Mouse (Mus musculus) hindbrain, embryonic 10.5 days (tissue): ENCODE results near the gene Dot1l. TPM values are rescaled to one million over a fixed set of nuclear protein-coding genes. Genes with fewer than 3 reads are reported as not detected.

Experiments used
- DNase-seq: peaks from one replicate; pipeline ENCODE4 v3.0.0-alpha.2; 2017; ENCODE audit warnings: low spot score
- H3K27ac ChIP-seq: fragments of 300-500 bp; sonication (generic); 2 replicates; pipeline ENCODE4 v1.5.1; 2016; ENCODE audit warnings: mild to moderate bottlenecking, moderate library complexity
- H3K27me3 ChIP-seq: fragments of 300-500 bp; sonication (generic); 2 replicates; pipeline ENCODE4 v1.6.1; 2016; ENCODE audit warnings: mild to moderate bottlenecking; ENCODE audit not compliant: poor library complexity, insufficient read depth, severe bottlenecking
- H3K36me3 ChIP-seq: fragments of 300-500 bp; sonication (generic); 2 replicates; pipeline ENCODE4 v1.6.1; 2016; ENCODE audit warnings: mild to moderate bottlenecking, moderate library complexity
- H3K4me1 ChIP-seq: fragments of 300-500 bp; sonication (generic); replicated peaks from 2 replicates; pipeline ENCODE4 v1.6.1; 2016; ENCODE audit warnings: mild to moderate bottlenecking
- H3K4me3 ChIP-seq: fragments of 300-500 bp; sonication (generic); 2 replicates; pipeline ENCODE4 v1.5.1; 2016; ENCODE audit warnings: mild to moderate bottlenecking, moderate library complexity
- H3K9me3 ChIP-seq: fragments of 300-500 bp; sonication (generic); 2 replicates; pipeline ENCODE4 v1.6.1; 2016; ENCODE audit warnings: mild to moderate bottlenecking, moderate library complexity
- WGBS: fragments of 180-500 bp; shearing (Covaris S2); methylation state at CpG from one replicate; pipeline ENCODE4 v1.1.7; 2016; 5-methylcytosine and 5-hydroxymethylcytosine counted together
- polyA plus RNA-seq: library from polyadenylated mRNA; unstranded; fragments of >200 nt; fragmentation: Nextera tagmentation; extraction: Ambion mirVana; gene quantifications from 2 replicates; pipeline ENCODE4 v1.2.1, GENCODE M21; 2016

The Dot1l gene
- polyA plus RNA-seq, 1 experiment from 2014 or later, result 22.8 TPM

- Histone ChIP-seq H3K36me3 (peaks cover 60% of the 10 kb centered on the region), H3K27ac (no peak overlapping the region), H3K27me3 (no peaks in the 10 kb centered on the region), H3K9me3 (no peaks in the 10 kb centered on the region), H3K4me3 (no peak overlapping the region), H3K4me1 (peaks cover 36% of the 10 kb centered on the region)
- DNase-seq, result no peak
- WGBS, result 88% methylated on average over 2 of the region's 2 CpGs
These were observed 8.5 kb downstream of the Dot1l start for GRCm38 (mm10) chr10:80763502-80763901.

DNA sequence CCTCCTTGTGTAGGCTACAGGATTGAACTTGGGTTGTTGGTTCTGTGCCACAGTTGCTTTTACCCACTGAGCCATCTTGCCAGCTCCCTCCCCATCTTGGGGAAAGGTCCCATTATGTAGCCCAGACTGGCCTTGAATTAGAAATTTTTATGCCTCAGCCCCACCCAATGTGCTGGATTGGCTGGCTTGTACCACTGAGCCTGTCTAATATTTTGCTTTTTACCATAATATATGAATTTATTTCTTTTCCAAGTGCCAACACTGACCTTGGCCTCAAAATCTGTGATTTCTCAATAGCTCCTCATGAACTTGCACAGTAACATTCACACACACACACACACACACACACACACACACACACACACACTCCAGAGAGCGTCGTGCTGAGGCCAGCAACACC is 10.7 kb downstream of the Dot1l start:
- Histone ChIP-seq H3K4me3 (no peak overlapping the region), H3K36me3 (peaks cover 82% of the 10 kb centered on the region), H3K9me3 (no peaks in the 10 kb centered on the region), H3K27me3 (no peaks in the 10 kb centered on the region), H3K4me1 (peaks cover 16% of the 10 kb centered on the region), H3K27ac (no peak overlapping the region)
- WGBS, result 89% methylated on average over 2 of the region's 2 CpGs
- DNase-seq, result no peak

DNA sequence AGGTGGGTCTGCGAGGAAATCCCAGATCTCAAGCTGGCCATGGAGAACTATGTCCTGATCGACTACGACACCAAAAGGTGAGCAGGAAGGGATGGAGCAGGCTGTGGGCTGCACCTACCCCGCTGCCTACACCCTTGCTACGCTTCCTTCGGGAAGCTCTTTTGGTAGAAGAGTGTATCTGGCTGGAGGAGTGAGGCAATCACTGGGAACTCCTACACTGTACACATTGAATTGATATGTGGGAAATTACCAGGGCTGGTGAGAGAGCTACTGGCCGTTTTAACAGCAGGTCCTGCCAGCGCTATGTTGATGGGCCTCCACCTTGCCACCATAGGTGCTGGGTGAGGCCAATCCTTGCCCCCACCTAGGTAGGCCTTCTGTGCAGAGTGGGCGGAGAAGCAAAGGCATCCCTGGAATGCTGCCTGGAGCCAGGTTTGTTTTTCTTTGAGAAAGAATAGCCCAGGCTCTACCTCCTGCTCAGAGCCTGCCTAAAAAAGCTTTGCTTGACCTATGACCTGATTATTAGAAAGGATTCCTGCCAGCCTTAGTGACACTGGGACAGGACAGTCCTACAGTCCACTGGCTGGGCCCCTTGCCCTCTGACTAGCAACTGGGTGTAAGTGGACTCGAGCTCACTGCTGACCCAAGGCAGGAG is 11.3 kb downstream of the Dot1l start:
- Histone ChIP-seq H3K4me3 (no peak overlapping the region), H3K27me3 (no peaks in the 10 kb centered on the region), H3K9me3 (no peaks in the 10 kb centered on the region), H3K36me3 (peaks cover 88% of the 10 kb centered on the region), H3K27ac (no peak overlapping the region), H3K4me1 (peaks cover 12% of the 10 kb centered on the region)
- no peak for DNase-seq
- WGBS, result 76% methylated on average over 10 of the region's 10 CpGs

GRCm38 (mm10) chr10:80768365-80768764 is 13.4 kb downstream of the Dot1l start:
- Histone ChIP-seq H3K27ac (no peak overlapping the region), H3K27me3 (no peaks in the 10 kb centered on the region), H3K9me3 (no peaks in the 10 kb centered on the region), H3K36me3 (peaks cover 99% of the 10 kb centered on the region), H3K4me1 (peaks cover 7% of the 10 kb centered on the region), H3K4me3 (no peak overlapping the region)
- WGBS, result 88% methylated on average over 6 of the region's 6 CpGs
- no peak for DNase-seq

DNA sequence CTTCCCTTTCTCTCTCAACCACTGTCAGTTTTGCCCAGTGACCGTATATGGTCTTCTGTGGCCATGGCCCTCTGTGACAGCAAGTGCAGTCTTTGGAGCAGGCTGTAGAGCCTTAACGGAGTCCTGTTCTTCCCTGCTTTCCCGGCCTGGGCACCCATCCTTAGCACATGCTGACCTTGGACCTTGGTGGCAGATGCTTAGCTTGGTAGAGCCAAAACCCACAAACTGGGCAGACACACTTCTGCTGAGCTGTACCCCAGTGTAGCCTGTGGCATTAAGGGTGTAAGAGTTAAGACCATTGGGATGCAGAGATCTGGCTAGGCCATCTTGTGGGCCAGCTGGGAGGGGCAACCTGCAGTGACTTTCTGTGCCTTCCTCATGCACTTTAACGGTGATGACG is 18.8 kb downstream of the Dot1l start:
- Histone ChIP-seq H3K27me3 (no peaks in the 10 kb centered on the region), H3K4me1 (peaks cover 8% of the 10 kb centered on the region; the same call in 1 of the 2 replicates), H3K9me3 (no peaks in the 10 kb centered on the region), H3K27ac (no peak overlapping the region), H3K4me3 (no peak overlapping the region), H3K36me3 (peaks cover 100% of the 10 kb centered on the region)
- 89% methylated on average over 5 of the region's 5 CpGs for WGBS
- DNase-seq, result no peak

DNA sequence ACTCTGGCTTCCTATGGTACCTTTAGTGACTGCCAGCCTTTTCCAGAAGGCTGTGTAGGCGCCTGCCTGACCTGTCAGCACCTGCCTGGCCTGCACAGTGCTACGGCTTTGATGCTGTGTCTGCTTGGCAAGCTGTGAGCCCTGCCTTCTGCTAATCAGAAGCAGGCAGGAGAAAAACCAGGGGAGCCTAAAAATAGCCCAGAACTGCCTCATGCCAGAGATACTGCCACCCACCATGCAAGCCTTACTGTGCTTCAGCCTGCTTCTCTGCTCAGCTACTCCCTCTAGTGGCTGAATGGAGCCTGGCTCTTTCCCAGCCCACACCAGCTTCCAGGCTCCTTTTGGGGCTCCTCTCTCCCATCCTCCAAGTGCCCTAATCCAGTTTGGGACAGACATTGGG is 19.5 kb downstream of the Dot1l start:
- Histone ChIP-seq H3K4me1 (peaks cover 8% of the 10 kb centered on the region; the same call in 1 of the 2 replicates), H3K4me3 (no peak overlapping the region), H3K27me3 (no peaks in the 10 kb centered on the region), H3K36me3 (peaks cover 100% of the 10 kb centered on the region), H3K27ac (no peak overlapping the region), H3K9me3 (no peaks in the 10 kb centered on the region)
- WGBS, result 64% methylated on average over 2 of the region's 2 CpGs
- DNase-seq, result peak; percentile 73

DNA sequence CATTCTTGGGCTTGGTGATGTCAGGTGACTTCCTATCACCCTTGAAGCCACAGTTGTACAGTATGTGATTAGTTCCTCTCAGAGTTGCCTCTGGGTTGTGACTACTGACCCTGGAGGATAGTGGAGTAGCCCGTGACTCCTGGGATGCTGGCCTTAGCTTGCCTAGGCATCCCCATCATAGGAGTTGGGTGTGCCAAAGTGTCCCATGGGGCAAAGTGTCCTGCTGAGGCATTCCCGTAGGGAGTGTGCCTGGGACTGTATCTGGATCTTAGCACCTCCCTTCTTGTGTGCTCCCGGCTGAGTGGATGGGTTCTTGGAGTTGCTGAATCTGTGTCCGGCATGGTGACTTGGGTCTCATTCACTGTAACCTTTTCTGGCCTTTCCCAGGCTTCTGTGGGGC is 20.0 kb downstream of the Dot1l start:
- H3K36me3 ChIP-seq, result peaks cover 100% of the 10 kb centered on the region

DNA sequence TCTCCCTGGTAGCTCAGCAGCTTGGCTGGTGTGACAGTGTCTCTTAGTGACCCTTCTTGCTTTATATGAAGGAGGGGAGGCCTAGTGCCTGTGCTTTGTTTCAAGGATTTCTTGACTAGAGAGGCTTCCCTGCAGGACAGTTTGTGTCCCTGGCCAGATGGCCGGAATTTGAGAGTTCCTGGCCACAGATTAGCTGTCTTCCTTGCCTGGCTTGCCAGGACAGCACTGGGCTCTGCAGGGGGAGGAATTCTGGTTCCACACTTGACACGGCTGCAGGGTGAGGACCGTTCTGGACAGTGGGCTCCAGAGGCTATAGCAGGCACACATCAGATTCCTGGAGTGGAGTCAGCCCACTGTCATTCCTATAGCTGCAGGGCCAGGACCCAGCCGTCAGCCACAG is 20.7 kb downstream of the Dot1l start:
- Histone ChIP-seq H3K4me3 (no peak overlapping the region), H3K9me3 (no peaks in the 10 kb centered on the region), H3K36me3 (peaks cover 100% of the 10 kb centered on the region), H3K27me3 (no peaks in the 10 kb centered on the region), H3K27ac (no peak overlapping the region), H3K4me1 (peaks cover 8% of the 10 kb centered on the region; the same call in 1 of the 2 replicates)
- DNase-seq, result no peak
- WGBS, result 89% methylated on average over 4 of the region's 4 CpGs

More for the DNA sequence above, 20.0 kb downstream of the Dot1l start:
- peaks cover 8% of the 10 kb centered on the region; the same call in 1 of the 2 replicates for H3K4me1 ChIP-seq
- DNase-seq, result no peak
- no peaks in the 10 kb centered on the region for H3K9me3 ChIP-seq
- no peak overlapping the region for H3K27ac ChIP-seq
- WGBS, result 91% methylated on average over 4 of the region's 4 CpGs
- H3K27me3 ChIP-seq, result no peaks in the 10 kb centered on the region
- H3K4me3 ChIP-seq, result no peak overlapping the region

DNA sequence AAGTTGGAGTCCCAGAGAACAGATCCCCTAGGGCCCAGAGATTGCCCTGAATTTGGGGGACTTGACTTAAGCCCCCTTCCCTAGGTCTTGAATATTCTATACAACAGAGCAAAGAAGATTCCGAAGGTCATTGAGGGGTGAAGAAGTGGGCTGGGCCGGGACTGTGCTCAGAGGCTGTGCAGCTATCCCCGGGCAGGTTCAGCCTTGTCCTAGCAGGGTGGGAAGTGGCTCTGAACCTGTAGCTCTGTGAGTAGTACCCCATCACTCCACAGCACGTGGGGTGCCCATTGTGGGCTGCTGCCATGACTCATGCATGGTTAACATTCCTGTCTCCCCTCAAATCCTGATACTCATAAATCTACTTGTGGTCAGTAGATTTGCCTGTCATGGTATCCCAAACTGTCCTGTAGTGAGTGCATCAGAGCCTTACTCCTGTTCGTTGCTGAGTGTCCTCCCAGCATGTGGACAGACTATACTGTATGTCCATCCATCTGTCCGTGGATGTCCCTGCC is 21.4 kb downstream of the Dot1l start:
- Histone ChIP-seq H3K36me3 (peaks cover 100% of the 10 kb centered on the region), H3K4me1 (peaks cover 8% of the 10 kb centered on the region; the same call in 1 of the 2 replicates)

GRCm38 (mm10) chr10:80777123-80777522 is 22.1 kb downstream of the Dot1l start:
- H3K27ac ChIP-seq, result no peak overlapping the region
- 93% methylated on average over 5 of the region's 5 CpGs for WGBS

More for the DNA sequence above, 21.4 kb downstream of the Dot1l start:
- 87% methylated on average over 6 of the region's 6 CpGs for WGBS
- Histone ChIP-seq H3K27me3 (no peaks in the 10 kb centered on the region), H3K27ac (no peak overlapping the region), H3K9me3 (no peaks in the 10 kb centered on the region), H3K4me3 (no peak overlapping the region)
- DNase-seq, result no peak

GRCm38 (mm10) chr10:80779565-80779964 is 24.6 kb downstream of the Dot1l start:
- H3K36me3 ChIP-seq, result peaks cover 100% of the 10 kb centered on the region
- no peaks in the 10 kb centered on the region for H3K9me3 ChIP-seq
- peaks cover 5% of the 10 kb centered on the region for H3K4me1 ChIP-seq
- H3K4me3 ChIP-seq, result no peak overlapping the region
- no peaks in the 10 kb centered on the region for H3K27me3 ChIP-seq
- no peak for DNase-seq
- no peak overlapping the region for H3K27ac ChIP-seq

More at GRCm38 (mm10) chr10:80777123-80777522, 22.1 kb downstream of the Dot1l start:
- Histone ChIP-seq H3K4me3 (no peak overlapping the region), H3K9me3 (no peaks in the 10 kb centered on the region), H3K27me3 (no peaks in the 10 kb centered on the region), H3K4me1 (peaks cover 8% of the 10 kb centered on the region; the same call in 1 of the 2 replicates), H3K36me3 (peaks cover 100% of the 10 kb centered on the region)
- no peak for DNase-seq

GRCm38 (mm10) chr10:80784302-80784701 is 29.3 kb downstream of the Dot1l start:
- peak overlapping the region; percentile 6; the same call in 1 of the 2 replicates for H3K27ac ChIP-seq
- no peaks in the 10 kb centered on the region for H3K27me3 ChIP-seq
- H3K4me1 ChIP-seq, result peaks cover 6% of the 10 kb centered on the region; the same call in 1 of the 2 replicates
- no peak overlapping the region for H3K4me3 ChIP-seq
- peaks cover 100% of the 10 kb centered on the region for H3K36me3 ChIP-seq
- no peak for DNase-seq
- WGBS, result 96% methylated on average over 2 of the region's 2 CpGs
- H3K9me3 ChIP-seq, result no peaks in the 10 kb centered on the region

- H3K9me3 ChIP-seq, result no peaks in the 10 kb centered on the region
- H3K4me3 ChIP-seq, result no peak overlapping the region
- no peak for DNase-seq
- H3K4me1 ChIP-seq, result peaks cover 6% of the 10 kb centered on the region; the same call in 1 of the 2 replicates
- peak overlapping the region; percentile 6; the same call in 1 of the 2 replicates for H3K27ac ChIP-seq
- H3K36me3 ChIP-seq, result peaks cover 99% of the 10 kb centered on the region
- H3K27me3 ChIP-seq, result no peaks in the 10 kb centered on the region
- 63% methylated on average over 12 of the region's 12 CpGs for WGBS
These were observed 29.9 kb downstream of the Dot1l start for GRCm38 (mm10) chr10:80784871-80785270.
